Mouse (Mus musculus) stomach, embryonic 15.5 days (tissue): ENCODE results near the gene Rab23. TPM values are rescaled to one million over a fixed set of nuclear protein-coding genes. Genes with fewer than 3 reads are reported as not detected.
"Not testable (repeated sequence)": the region's sequence is repeated elsewhere in the genome, so short reads cannot be mapped to it uniquely, and the experiment has no call there.

ENCODE experiments used
- ATAC-seq: fragments of 200-750 bp; cut with Nextera tagmentation; 2 replicates; pipeline ENCODE4 v1.8.0; 2017; ENCODE audit warnings: low read depth, moderate number of reproducible peaks, moderate TSS enrichment; ENCODE audit not compliant: insufficient read depth, low FRiP score
- H3K27ac ChIP-seq: fragments of 300-500 bp; sonication (generic); 2 replicates; pipeline ENCODE4 v1.5.1; 2015; ENCODE audit warnings: mild to moderate bottlenecking, inconsistent platforms
- H3K27me3 ChIP-seq: fragments of 300-500 bp; sonication (generic); replicated peaks from 2 replicates; pipeline ENCODE4 v1.6.1; 2015; ENCODE audit warnings: inconsistent platforms
- H3K36me3 ChIP-seq: fragments of 300-500 bp; sonication (generic); 2 replicates; pipeline ENCODE4 v1.6.1; 2015; ENCODE audit warnings: inconsistent platforms
- H3K4me1 ChIP-seq: fragments of 300-500 bp; sonication (generic); 2 replicates; pipeline ENCODE4 v1.6.1; 2015; ENCODE audit warnings: inconsistent platforms
- H3K4me2 ChIP-seq: fragments of 300-500 bp; sonication (generic); 2 replicates; pipeline ENCODE4 v1.6.1; 2015; ENCODE audit warnings: mild to moderate bottlenecking, inconsistent platforms
- H3K4me3 ChIP-seq: fragments of 300-500 bp; sonication (generic); replicated peaks from 2 replicates; pipeline ENCODE4 v1.5.1; 2015; ENCODE audit warnings: inconsistent platforms
- H3K9ac ChIP-seq: fragments of 300-500 bp; sonication (generic); 2 replicates; pipeline ENCODE4 v1.6.1; 2015; ENCODE audit warnings: inconsistent platforms
- H3K9me3 ChIP-seq: fragments of 300-500 bp; sonication (generic); 2 replicates; pipeline ENCODE4 v1.6.1; 2016; ENCODE audit warnings: inconsistent platforms
- WGBS: fragments of 180-500 bp; shearing (Covaris S2); methylation state at CpG from one replicate; pipeline ENCODE4 v1.1.7; 2015; 5-methylcytosine and 5-hydroxymethylcytosine counted together
- polyA plus RNA-seq: library from polyadenylated mRNA; unstranded; fragments of >200 nt; fragmentation: Nextera tagmentation; extraction: Ambion mirVana; gene quantifications from 2 replicates; pipeline ENCODE4 v1.2.1, GENCODE M21; 2015

Rab23 gene
- polyA plus RNA-seq, 1 experiment from 2014 or later: 24.1 TPM

DNA sequence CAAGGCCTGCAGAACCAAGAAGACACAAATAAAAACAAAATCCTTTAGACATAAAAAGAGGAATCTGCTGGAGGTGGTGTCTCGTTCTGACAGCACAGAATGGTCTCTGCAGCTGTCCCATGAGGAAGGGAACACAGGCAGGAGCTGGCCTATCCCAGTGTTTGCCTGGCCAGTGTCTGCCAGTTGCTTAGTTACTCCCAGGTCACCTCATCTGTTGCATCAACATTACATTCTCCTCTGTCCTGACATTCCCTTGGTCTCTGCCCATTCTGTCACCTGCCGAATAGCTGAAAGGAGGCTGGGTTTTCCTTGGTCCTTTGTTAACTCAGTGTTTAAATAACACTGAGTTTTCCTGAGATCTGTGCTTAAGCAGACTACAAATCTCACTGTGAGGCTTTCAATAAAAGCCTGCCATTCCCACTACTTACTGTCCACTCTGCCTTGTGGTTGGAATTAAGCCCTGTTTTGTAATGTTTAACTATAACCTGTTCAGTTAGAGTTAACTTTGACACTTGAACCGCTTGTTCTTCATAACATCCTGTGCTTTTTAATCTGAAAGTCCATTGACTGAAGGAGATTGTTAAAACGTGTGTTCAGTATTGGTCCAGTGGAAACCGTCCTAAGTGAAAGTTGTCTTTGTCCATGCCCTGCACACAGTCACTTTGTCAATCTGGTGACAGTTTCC, 14.5 kb downstream of the Rab23 start:
- no peaks in the 10 kb centered on the region for H3K27me3 ChIP-seq
- 58% methylated on average over 5 of the region's 5 CpGs for WGBS
- no peak overlapping the region for H3K4me3 ChIP-seq
- H3K9me3 ChIP-seq: no peaks in the 10 kb centered on the region
- no peak overlapping the region for H3K27ac ChIP-seq
- no peak for ATAC-seq
- no peak overlapping the region for H3K4me2 ChIP-seq
- H3K36me3 ChIP-seq: peaks cover 33% of the 10 kb centered on the region
- no peak overlapping the region for H3K9ac ChIP-seq
- H3K4me1 ChIP-seq: no peaks in the 10 kb centered on the region

DNA sequence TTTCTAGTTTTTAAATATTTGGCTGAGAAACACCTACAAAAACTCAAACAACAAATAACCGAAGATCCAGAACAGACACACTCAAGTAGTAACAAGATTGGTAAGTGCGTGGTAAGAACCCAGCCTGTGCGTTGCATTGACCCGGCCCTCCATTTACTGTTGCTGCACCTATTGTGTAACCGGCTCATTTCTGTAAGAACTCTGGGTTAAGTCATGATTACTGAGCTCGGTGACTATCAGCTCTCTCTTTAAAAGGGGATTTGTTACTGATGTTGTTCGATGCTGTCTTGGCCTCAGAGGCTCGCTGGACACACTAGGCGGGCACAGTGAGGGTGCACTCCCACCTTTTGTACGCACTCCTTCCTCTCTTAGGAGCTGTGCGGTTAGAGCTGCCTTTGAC, 18.6 kb downstream of the Rab23 start:
- Histone ChIP-seq H3K9me3 (no peaks in the 10 kb centered on the region), H3K4me3 (no peak overlapping the region), H3K27me3 (no peaks in the 10 kb centered on the region), H3K4me2 (no peak overlapping the region), H3K36me3 (peaks cover 30% of the 10 kb centered on the region), H3K4me1 (no peaks in the 10 kb centered on the region), H3K9ac (no peak overlapping the region), H3K27ac (no peak overlapping the region)
- WGBS: 88% methylated on average over 11 of the region's 11 CpGs
- no peak for ATAC-seq

DNA sequence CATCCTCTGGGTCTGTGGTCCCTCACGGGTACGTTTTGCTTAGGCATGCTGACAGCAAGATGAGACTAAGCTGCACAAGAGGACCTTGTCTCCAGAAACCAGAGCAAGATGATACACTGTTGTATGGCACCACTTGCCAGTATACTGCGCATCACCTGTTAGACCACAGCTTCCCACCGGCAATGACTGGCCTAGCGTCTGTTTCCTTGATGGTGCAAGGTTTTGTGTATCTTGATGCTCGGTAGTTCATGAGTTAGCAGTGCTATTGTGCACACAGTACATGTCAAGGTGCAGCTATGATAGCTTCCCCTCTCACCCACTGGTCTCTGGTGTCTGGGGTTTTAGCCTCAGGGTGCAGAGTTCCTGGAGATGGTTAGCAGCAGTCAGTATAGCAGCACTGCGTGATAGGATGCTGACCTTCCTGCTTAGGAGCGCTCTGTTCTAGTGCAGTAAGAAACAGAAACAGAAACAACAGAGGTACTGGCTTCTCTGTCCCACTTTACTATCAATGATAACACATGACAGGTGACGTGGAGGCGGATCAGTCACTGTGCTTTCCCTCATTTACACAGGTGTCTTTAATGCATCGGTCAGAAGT, 19.1 kb downstream of the Rab23 start:
- no peaks in the 10 kb centered on the region for H3K9me3 ChIP-seq
- ATAC-seq: no peak
- H3K27me3 ChIP-seq: no peaks in the 10 kb centered on the region
- H3K36me3 ChIP-seq: peaks cover 30% of the 10 kb centered on the region
- no peak overlapping the region for H3K9ac ChIP-seq
- no peak overlapping the region for H3K4me3 ChIP-seq
- H3K27ac ChIP-seq: no peak overlapping the region
- H3K4me2 ChIP-seq: no peak overlapping the region
- H3K4me1 ChIP-seq: no peaks in the 10 kb centered on the region
- 86% methylated on average over 11 of the region's 11 CpGs for WGBS

DNA sequence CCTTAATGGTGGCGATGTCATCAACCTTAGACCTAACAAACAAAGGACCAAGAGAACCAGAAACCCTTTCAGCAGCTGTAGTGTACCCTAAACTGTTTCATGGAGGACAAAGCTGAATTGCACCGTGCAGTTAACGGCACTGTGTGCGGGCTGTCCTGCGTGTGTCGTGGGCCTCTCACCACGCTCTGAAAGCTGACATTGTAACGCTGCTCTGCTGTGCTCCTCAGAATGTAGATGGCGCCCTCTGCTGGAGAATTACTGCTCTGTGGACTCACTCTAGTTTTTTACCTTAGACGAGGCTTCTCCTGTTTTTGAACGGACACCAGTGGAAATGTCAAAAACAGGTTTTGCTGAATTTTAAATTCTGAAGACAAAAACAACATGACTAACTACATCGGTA, 19.6 kb downstream of the Rab23 start:
- 29% methylated on average over 12 of the region's 12 CpGs for WGBS
- Histone ChIP-seq H3K36me3 (peaks cover 30% of the 10 kb centered on the region), H3K27me3 (no peaks in the 10 kb centered on the region), H3K9ac (no peak overlapping the region), H3K4me2 (no peak overlapping the region), H3K4me1 (no peaks in the 10 kb centered on the region), H3K4me3 (no peak overlapping the region), H3K27ac (no peak overlapping the region), H3K9me3 (no peaks in the 10 kb centered on the region)
- ATAC-seq: 0 out of 2 replicates have a peak, but pooled peaks have one; percentile 51

DNA sequence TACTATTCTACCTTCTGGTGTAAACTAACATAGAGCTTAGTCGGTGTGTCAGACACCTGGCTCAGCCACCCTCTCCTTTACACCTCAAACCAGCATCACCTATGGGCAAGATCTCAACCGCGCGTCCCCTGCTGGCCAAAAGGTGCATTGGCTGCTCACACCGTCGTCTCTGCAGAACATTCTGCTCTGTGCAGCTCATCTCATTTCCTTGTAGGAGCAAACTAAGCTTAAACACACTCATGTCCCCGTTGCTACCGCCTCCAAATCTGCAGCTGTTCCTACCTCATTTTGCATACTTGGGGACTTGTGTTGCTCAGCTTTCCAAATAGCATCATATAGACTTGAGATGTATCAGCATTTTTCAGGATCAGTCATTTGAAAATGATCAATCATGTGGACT, 23.2 kb downstream of the Rab23 start:
- no peak overlapping the region for H3K27ac ChIP-seq
- H3K36me3 ChIP-seq: peaks cover 25% of the 10 kb centered on the region
- no peak overlapping the region for H3K9ac ChIP-seq
- H3K4me3 ChIP-seq: no peak overlapping the region
- ATAC-seq: peak; percentile 56; the same call in 1 of the 2 replicates
- H3K9me3 ChIP-seq: no peaks in the 10 kb centered on the region
- no peak overlapping the region for H3K4me2 ChIP-seq
- no peaks in the 10 kb centered on the region for H3K4me1 ChIP-seq
- H3K27me3 ChIP-seq: no peaks in the 10 kb centered on the region
- WGBS: 20% methylated on average over 8 of the region's 8 CpGs

DNA sequence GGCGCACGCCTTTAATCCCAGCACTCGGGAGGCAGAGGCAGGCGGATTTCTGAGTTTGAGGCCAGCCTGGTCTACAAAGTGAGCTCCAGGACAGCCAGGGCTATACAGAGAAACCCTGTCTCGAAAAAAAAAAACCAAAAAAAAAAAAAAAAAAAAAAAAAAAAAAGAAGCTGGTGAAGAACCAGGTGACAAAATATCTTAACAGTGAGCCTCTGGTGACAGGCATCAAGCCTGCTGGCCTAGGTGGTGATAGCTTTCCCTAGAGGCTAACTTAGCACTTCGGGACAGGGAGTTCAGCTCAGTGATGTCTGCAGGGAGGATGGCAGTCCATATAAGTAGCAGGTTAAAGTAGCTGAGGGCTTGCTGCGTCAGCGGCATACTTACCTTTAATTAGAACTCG, 25.1 kb downstream of the Rab23 start:
- not testable (repeated sequence) for H3K27ac ChIP-seq, ATAC-seq, H3K27me3 ChIP-seq, H3K9me3 ChIP-seq, H3K4me2 ChIP-seq, H3K4me1 ChIP-seq, H3K9ac ChIP-seq, H3K4me3 ChIP-seq
- H3K36me3 ChIP-seq: peaks cover 17% of the 10 kb centered on the region
- WGBS: 91% methylated on average over 9 of the region's 9 CpGs

DNA sequence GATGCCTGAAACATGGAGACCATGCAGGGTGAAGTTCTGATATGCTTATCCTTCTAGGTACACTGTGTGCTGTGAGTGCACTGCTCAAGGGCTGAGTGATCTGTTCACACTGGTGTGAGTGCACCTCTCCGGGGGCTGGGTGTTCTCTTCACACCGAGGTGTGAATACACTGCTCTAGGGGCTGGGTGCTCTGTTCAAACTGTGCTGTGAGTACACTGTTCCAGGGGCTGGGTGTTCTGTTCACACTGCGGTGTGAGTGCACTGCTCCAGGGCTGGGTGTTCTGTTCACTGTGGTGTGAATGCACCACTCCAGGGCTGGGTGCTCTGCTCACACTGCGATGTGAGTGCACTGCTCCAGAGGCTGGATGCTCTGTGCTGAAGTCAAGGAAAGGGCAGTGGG, 26.2 kb downstream of the Rab23 start:
- ATAC-seq: 0 out of 2 replicates have a peak, but pooled peaks have one; percentile 24
- no peak overlapping the region for H3K9ac ChIP-seq
- H3K27me3 ChIP-seq: no peaks in the 10 kb centered on the region
- H3K4me3 ChIP-seq: no peak overlapping the region
- no peak overlapping the region for H3K4me2 ChIP-seq
- H3K36me3 ChIP-seq: peaks cover 15% of the 10 kb centered on the region
- no peak overlapping the region for H3K27ac ChIP-seq
- no peaks in the 10 kb centered on the region for H3K4me1 ChIP-seq
- no peaks in the 10 kb centered on the region for H3K9me3 ChIP-seq
- WGBS: 91% methylated on average over 4 of the region's 4 CpGs

DNA sequence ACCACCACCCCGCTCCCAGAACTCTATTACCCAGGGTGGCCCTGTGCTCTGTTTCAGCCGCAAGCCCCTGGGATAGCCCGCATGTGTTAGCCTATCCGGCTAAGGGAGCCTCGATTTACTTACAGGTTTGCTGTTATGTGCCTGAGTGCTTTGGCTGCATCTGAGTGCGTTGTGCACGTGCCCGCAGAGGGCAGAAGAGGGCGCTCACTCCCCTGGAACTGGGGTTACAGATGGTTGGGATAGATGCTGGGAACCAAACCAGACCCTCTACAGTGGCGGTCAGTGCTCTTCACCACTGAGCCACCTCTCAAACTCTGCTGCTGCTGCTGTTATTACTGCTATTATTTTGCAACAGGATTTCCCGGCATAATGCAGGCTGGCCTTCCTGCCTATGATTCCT, 29.4 kb downstream of the Rab23 start:
- H3K4me2 ChIP-seq: no peak overlapping the region
- H3K9ac ChIP-seq: no peak overlapping the region
- H3K9me3 ChIP-seq: no peaks in the 10 kb centered on the region
- no peak overlapping the region for H3K4me3 ChIP-seq
- no peak overlapping the region for H3K27ac ChIP-seq
- H3K4me1 ChIP-seq: no peaks in the 10 kb centered on the region
- 94% methylated on average over 11 of the region's 11 CpGs for WGBS
- peaks cover 9% of the 10 kb centered on the region for H3K36me3 ChIP-seq
- no peak for ATAC-seq
- H3K27me3 ChIP-seq: no peaks in the 10 kb centered on the region

DNA sequence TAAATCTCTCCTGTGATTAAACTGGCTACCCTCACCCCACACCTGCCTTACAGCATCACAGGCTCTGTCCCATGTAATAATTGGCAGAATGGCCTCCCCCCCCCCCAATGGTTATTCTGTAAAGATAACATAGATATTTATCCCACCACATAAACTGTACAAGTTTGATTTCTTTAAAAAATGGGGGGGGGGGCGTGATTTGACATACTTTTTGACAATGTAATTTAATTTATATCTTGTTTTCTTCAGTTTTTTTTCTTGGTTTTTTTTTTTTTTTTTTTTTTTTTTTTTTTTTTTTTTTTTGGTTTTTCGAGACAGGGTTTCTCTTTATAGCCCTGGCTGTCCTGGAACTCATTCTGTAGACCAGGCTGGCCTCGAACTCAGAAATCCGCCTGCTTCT, 30.0 kb downstream of the Rab23 start:
- WGBS: 78% methylated on average over 4 of the region's 4 CpGs
- H3K27ac ChIP-seq, H3K9ac ChIP-seq, ATAC-seq, H3K4me3 ChIP-seq, H3K4me2 ChIP-seq, H3K4me1 ChIP-seq, H3K9me3 ChIP-seq, H3K36me3 ChIP-seq, H3K27me3 ChIP-seq: not testable (repeated sequence)

DNA sequence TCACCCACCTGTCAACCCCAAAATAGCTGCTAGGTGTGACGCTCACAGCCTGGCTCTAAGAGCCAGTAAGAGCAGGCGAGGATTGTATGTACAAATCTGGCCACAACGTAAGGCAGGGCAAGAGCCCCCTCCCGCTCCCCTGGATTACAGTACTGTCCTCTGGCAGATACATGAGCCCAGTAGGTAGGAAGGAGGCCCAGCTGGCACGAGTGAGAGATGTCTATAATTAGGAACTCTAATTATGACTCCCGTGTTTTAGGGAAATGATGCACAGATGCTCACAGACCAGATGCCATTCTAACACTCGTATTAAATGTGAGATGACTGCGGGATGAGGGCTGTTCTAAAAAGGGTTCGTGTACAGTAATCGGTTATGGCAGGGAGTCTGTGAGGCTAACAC, 31.6 kb downstream of the Rab23 start:
- peaks cover 9% of the 10 kb centered on the region for H3K36me3 ChIP-seq
- H3K27me3 ChIP-seq: no peaks in the 10 kb centered on the region
- H3K9ac ChIP-seq: no peak overlapping the region
- H3K4me2 ChIP-seq: no peak overlapping the region
- no peaks in the 10 kb centered on the region for H3K9me3 ChIP-seq
- ATAC-seq: no peak
- no peak overlapping the region for H3K27ac ChIP-seq
- H3K4me3 ChIP-seq: no peak overlapping the region
- H3K4me1 ChIP-seq: 0 out of 2 replicates have a peak, but pooled peaks cover 2% of the 10 kb centered on the region
- 88% methylated on average over 10 of the region's 10 CpGs for WGBS

DNA sequence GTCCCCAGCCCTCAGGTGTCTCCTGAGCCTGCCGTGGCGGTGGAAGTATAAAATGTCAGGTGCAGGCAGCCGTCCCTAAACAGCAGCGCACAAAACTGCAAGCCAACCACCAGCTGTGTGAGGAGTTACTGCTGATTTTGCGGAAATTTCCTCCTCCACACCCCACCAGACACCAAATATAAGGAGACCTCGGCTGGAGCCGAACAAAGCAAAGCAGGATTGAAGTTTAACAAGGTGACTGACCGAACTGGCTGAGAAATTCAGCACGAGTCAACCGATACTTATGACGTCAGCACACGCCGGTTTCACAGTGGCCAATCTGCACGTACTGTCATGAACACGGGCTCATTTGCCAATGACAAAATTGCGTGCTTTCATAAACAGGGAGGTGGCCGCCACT, 34.4 kb downstream of the Rab23 start:
- Histone ChIP-seq H3K4me1 (0 out of 2 replicates have a peak, but pooled peaks cover 2% of the 10 kb centered on the region), H3K9me3 (no peaks in the 10 kb centered on the region), H3K9ac (no peak overlapping the region), H3K27ac (peak overlapping the region; percentile 14; the same call in 1 of the 2 replicates), H3K36me3 (no peaks in the 10 kb centered on the region; the same call in 1 of the 2 replicates), H3K4me3 (no peak overlapping the region), H3K4me2 (no peak overlapping the region), H3K27me3 (no peaks in the 10 kb centered on the region)
- 86% methylated on average over 17 of the region's 17 CpGs for WGBS
- ATAC-seq: no peak

DNA sequence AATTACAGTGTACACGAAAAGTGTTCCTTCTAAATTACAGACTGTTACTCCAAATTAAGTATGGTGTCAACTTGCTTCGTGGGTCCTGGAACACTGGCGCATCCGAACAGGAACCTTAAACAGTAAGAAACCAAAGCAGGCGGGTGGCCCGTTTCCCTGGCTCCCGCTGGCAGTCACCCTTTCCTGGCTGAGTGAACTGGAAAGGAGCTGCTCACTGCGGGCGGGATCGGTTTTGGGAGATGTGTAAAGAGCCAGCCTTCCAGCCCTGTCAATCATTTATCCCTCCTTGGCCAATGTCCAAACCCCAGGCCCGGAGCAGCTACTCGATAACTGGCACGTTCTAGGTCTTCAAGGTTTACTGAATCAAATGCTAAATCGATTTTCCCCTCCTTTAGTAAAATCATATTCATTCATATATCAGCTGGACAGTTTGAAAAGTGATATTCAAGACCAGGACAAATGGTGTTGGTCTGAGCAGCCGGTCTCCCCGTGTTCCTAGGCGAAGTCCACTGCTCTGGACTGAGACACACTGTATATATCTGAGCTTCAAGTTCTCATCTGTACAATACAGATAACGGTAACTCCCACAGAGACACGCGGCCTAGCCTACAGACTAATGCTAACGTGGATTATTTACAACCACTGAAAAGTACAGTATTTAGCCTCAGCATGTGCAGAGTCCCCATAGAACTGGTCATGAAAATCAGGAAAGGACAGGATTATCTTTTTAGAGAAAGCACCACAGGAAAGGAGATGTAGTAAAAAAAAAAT, 35.5 kb downstream of the Rab23 start:
- Histone ChIP-seq H3K4me3 (no peak overlapping the region), H3K27ac (no peak overlapping the region), H3K9me3 (no peaks in the 10 kb centered on the region), H3K27me3 (no peaks in the 10 kb centered on the region), H3K4me2 (no peak overlapping the region), H3K36me3 (no peaks in the 10 kb centered on the region; the same call in 1 of the 2 replicates), H3K9ac (no peak overlapping the region), H3K4me1 (0 out of 2 replicates have a peak, but pooled peaks cover 2% of the 10 kb centered on the region)
- ATAC-seq: peak; percentile 74; the same call in 1 of the 2 replicates
- 75% methylated on average over 21 of the region's 21 CpGs for WGBS
